Mouse (Mus musculus) CH12.LX (cell line): ENCODE data around the gene Oas1h. TPM values are rescaled to one million over a fixed set of nuclear protein-coding genes. Genes with fewer than 3 reads are reported as not detected.

Source experiments
- DNase-seq: peaks from one replicate; pipeline ENCODE4 v3.0.0-alpha.2; 2013; ENCODE audit errors: extremely low read depth
- H3K27ac ChIP-seq: 2 replicates; pipeline ENCODE4 v1.5.1; 2012; ENCODE audit warnings: low read depth, mild to moderate bottlenecking, control low read depth, moderate library complexity; ENCODE audit not compliant: insufficient read depth
- H3K27me3 ChIP-seq: replicated peaks from 2 replicates; pipeline ENCODE3; 2012; ENCODE audit warnings: inconsistent platforms
- H3K36me3 ChIP-seq, 2 experiments: replicated peaks in 1 of 2; 2 replicates each; pipeline versions ENCODE3 to v1.6.1; 2012; ENCODE audit warnings: inconsistent platforms in 1 of 2, low read length in 1 of 2, mild to moderate bottlenecking in 1 of 2, mixed read lengths in 1 of 2, moderate library complexity in 1 of 2; ENCODE audit not compliant: control insufficient read depth in 1 of 2, insufficient read depth in 1 of 2
- H3K4me1 ChIP-seq, 2 experiments: 2 replicates each; pipeline ENCODE4 v1.6.1; 2012; ENCODE audit warnings: inconsistent platforms in 1 of 2, moderate library complexity in 1 of 2; ENCODE audit not compliant: insufficient read depth in 2 of 2, control insufficient read depth in 1 of 2
- H3K4me2 ChIP-seq: 2 replicates; pipeline ENCODE4 v1.6.1; 2012; ENCODE audit warnings: low read depth, mild to moderate bottlenecking, control low read depth; ENCODE audit not compliant: poor library complexity, insufficient read depth, severe bottlenecking
- H3K4me3 ChIP-seq, 3 experiments: fragments of 150-350 bp in 1 of 3; sonication (generic) in 1 of 3; replicated peaks in 1 of 3; 2 replicates each; pipeline versions ENCODE3 to v1.5.1; 2011 to 2012; ENCODE audit warnings: low read depth in 2 of 3, low read length in 2 of 3, mild to moderate bottlenecking in 2 of 3, moderate library complexity in 2 of 3, control low read depth in 1 of 3, improper control_type of control experiment in 1 of 3, inconsistent platforms in 1 of 3, mixed read lengths in 1 of 3; ENCODE audit not compliant: poor library complexity in 1 of 3
- H3K79me2 ChIP-seq: replicated peaks from 2 replicates; pipeline ENCODE4 v1.6.1; 2012; ENCODE audit warnings: mild to moderate bottlenecking, moderate library complexity; ENCODE audit not compliant: control insufficient read depth, poor library complexity, insufficient read depth, severe bottlenecking; ENCODE audit errors: extremely low read depth
- H3K9ac ChIP-seq: 2 replicates; pipeline ENCODE4 v1.6.1; 2012; ENCODE audit warnings: low read depth, mild to moderate bottlenecking, control low read depth, moderate library complexity; ENCODE audit not compliant: insufficient read depth
- H3K9me3 ChIP-seq: replicated peaks from 2 replicates; pipeline ENCODE3; 2012; ENCODE audit warnings: low read length, inconsistent platforms, mixed read lengths
- CHD1 ChIP-seq: IDR thresholded peaks from 2 replicates; pipeline ENCODE4 v1.6.1; 2012; ENCODE audit warnings: low read depth, low read length, improper control_type of control experiment, inconsistent platforms
- CTCF ChIP-seq, 2 experiments: IDR thresholded peaks in 1 of 2; conservative IDR thresholded peaks in 1 of 2; 2 replicates each; pipeline ENCODE4 v1.5.1; 2011 to 2012; ENCODE audit warnings: low read depth in 2 of 2, low read length in 2 of 2, improper control_type of control experiment in 1 of 2, inconsistent platforms in 1 of 2, mild to moderate bottlenecking in 1 of 2, moderate library complexity in 1 of 2
- ELF1 ChIP-seq: IDR thresholded peaks from 2 replicates; pipeline ENCODE4 v1.6.1; 2014; ENCODE audit warnings: low read depth, mild to moderate bottlenecking, inconsistent platforms, low read length, improper control_type of control experiment
- ETS1 ChIP-seq: conservative IDR thresholded peaks from 2 replicates; pipeline ENCODE4 v1.6.1; 2012; ENCODE audit warnings: low read depth, mild to moderate bottlenecking, inconsistent platforms, low read length, improper control_type of control experiment, moderate library complexity
- HCFC1 ChIP-seq: IDR thresholded peaks from 2 replicates; pipeline ENCODE4 v1.6.1; 2012; ENCODE audit warnings: low read depth, mild to moderate bottlenecking, inconsistent platforms, low read length, improper control_type of control experiment
- IRF4 ChIP-seq: IDR thresholded peaks from 2 replicates; pipeline ENCODE4 v1.6.1; 2014; ENCODE audit warnings: low read depth, mild to moderate bottlenecking, inconsistent platforms, low read length, improper control_type of control experiment
- JUN ChIP-seq: IDR thresholded peaks from 2 replicates; pipeline ENCODE4 v1.6.1; 2011; ENCODE audit warnings: low read depth, mild to moderate bottlenecking, low read length, improper control_type of control experiment, moderate library complexity; ENCODE audit not compliant: insufficient read depth
- JUND ChIP-seq: conservative IDR thresholded peaks from 2 replicates; pipeline ENCODE4 v1.6.1; 2011; ENCODE audit warnings: low read depth, low read length, improper control_type of control experiment
- KAT2A ChIP-seq: IDR thresholded peaks from 2 replicates; pipeline ENCODE4 v1.6.1; 2012; ENCODE audit warnings: low read length, improper control_type of control experiment, inconsistent platforms; ENCODE audit not compliant: insufficient replicate concordance
- MAX ChIP-seq: IDR thresholded peaks from 2 replicates; pipeline ENCODE4 v1.6.1; 2011; ENCODE audit warnings: low read length, improper control_type of control experiment
- MAZ ChIP-seq: IDR thresholded peaks from 2 replicates; pipeline ENCODE4 v1.6.1; 2012; ENCODE audit warnings: low read depth, mild to moderate bottlenecking, inconsistent platforms, low read length, improper control_type of control experiment, moderate library complexity
- MEF2A ChIP-seq: IDR thresholded peaks from 2 replicates; pipeline ENCODE4 v1.6.1; 2014; ENCODE audit warnings: low read depth, mild to moderate bottlenecking, inconsistent platforms, low read length, improper control_type of control experiment, borderline replicate concordance
- NELFE ChIP-seq: IDR thresholded peaks from 2 replicates; pipeline ENCODE4 v1.6.1; 2011; ENCODE audit warnings: low read depth, low read length, improper control_type of control experiment
- RAD21 ChIP-seq: IDR thresholded peaks from 2 replicates; pipeline ENCODE4 v1.6.1; 2011; ENCODE audit warnings: low read depth, mild to moderate bottlenecking, low read length, improper control_type of control experiment, moderate library complexity
- RCOR1 ChIP-seq: conservative IDR thresholded peaks from 2 replicates; pipeline ENCODE4 v1.6.1; 2012; ENCODE audit warnings: low read depth, mild to moderate bottlenecking, inconsistent platforms, low read length, improper control_type of control experiment
- SIN3A ChIP-seq: IDR thresholded peaks from 2 replicates; pipeline ENCODE4 v1.6.1; 2012; ENCODE audit warnings: low read length, improper control_type of control experiment, inconsistent platforms
- TBP ChIP-seq: conservative IDR thresholded peaks from 2 replicates; pipeline ENCODE4 v1.6.1; 2011; ENCODE audit warnings: low read depth, low read length, improper control_type of control experiment
- dilution Hi-C: fragments of 300-500 bp; cut with MboI; formaldehyde crosslinking; loops from 2 replicates; pipeline ENCODE4 v1.14.3; 2020; ENCODE audit warnings: low sequenced_read_pairs; ENCODE audit not compliant: extremely low pct_unique_long_range_greater_than_20kb, extremely low pct_ligation_motif_present
- in situ Hi-C: fragments of 300-500 bp; cut with MboI; formaldehyde crosslinking; loops from 3 replicates; pipeline ENCODE4 v1.14.3; 2019; ENCODE audit warnings: low sequenced_read_pairs, low pct_ligation_motif_present, low pct_unique_long_range_greater_than_20kb, mixed read lengths
- polyA plus RNA-seq: library from polyadenylated mRNA; unstranded; fragments of >175 nt; gene quantifications from 2 replicates; pipeline ENCODE4 v1.2.1, GENCODE M21; 2012; ENCODE audit warnings: low read depth; ENCODE audit not compliant: insufficient read length
- total RNA-seq, 2 experiments: library from RNA; depleted of rRNA; stranded (reverse); fragments of 300-350 nt in 1 of 2; fragments of >200 nt in 1 of 2; gene quantifications; 2 replicates each; pipeline ENCODE4 v1.2.3; 2012 to 2014

The Oas1h gene
- total and polyA plus RNA-seq, 3 experiments = not detected

DNA sequence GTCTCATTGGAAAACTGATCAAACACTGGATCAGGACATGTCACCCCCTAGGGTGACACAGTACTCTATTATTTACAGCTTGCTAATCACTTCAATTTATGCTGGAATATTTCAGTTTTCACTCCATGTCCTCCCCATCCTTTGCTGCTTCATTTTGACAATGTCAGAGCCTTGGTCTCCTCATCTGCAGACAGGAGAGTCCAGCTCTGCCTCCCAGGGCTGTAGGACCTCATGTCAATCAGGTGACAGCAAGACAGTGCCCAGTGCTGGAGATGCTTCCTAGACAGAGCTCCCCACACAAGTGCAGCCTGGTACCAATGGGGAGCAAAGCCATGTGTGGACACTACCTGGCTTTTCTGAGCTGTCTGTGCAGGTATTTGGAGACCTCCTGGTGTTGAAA lies 37.5 kb downstream of the Oas1h start:
- no peaks in the 10 kb centered on the region for H3K36me3 ChIP-seq
- no peak overlapping the region for H3K27ac ChIP-seq
- H3K4me3 ChIP-seq = no peak overlapping the region
- TF ChIP-seq IRF4 (no peak), MEF2A (no peak), MAX (no peak), TBP (no peak), JUN (no peak)
- no peak overlapping the region for H3K9ac ChIP-seq
- H3K4me1 ChIP-seq = no peaks in the 10 kb centered on the region
- no peaks in the 10 kb centered on the region for H3K9me3 ChIP-seq
- dilution Hi-C loops = no loop called here
- H3K4me2 ChIP-seq = no peak overlapping the region
- DNase-seq = no peak
- H3K79me2 ChIP-seq = no peaks in the 10 kb centered on the region
- in situ Hi-C loops = no loop called here
- peaks cover 11% of the 10 kb centered on the region for H3K27me3 ChIP-seq

- Histone ChIP-seq H3K4me1 (no peaks in the 10 kb centered on the region), H3K36me3 (no peaks in the 10 kb centered on the region), H3K27me3 (peaks cover 11% of the 10 kb centered on the region), H3K27ac (no peak overlapping the region), H3K9me3 (no peaks in the 10 kb centered on the region), H3K4me2 (no peak overlapping the region), H3K4me3 (no peak overlapping the region), H3K9ac (no peak overlapping the region), H3K79me2 (no peaks in the 10 kb centered on the region)
- in situ Hi-C loops (no loop called here), dilution Hi-C loops (no loop called here)
- DNase-seq = no peak
- TF ChIP-seq IRF4 (no peak), ELF1 (no peak), RAD21 (no peak), SIN3A (no peak), CHD1 (no peak), RCOR1 (no peak), JUND (no peak), ETS1 (no peak), KAT2A (no peak), HCFC1 (no peak), TBP (no peak), NELFE (no peak), MAZ (no peak), CTCF (conservative IDR thresholded peaks at IDR 0.05 in 1 of 2, IDR thresholded peaks at IDR 0.05 in 1 of 2; ENCODE audit: low read depth in 2 of 2, low read length in 2 of 2) (no peak)
These were observed 39.4 kb downstream of the Oas1h start for GRCm38 (mm10) chr5:120900666-120901065.
